Mouse (Mus musculus) left cerebral cortex, adult 8-10 months (tissue): ENCODE data around the gene Polr2a. TPM values are rescaled to one million over a fixed set of nuclear protein-coding genes. Genes with fewer than 3 reads are reported as not detected.
A peak's percentile ranks its signal among the peaks of the same experiment; 100 is the strongest.
"Not testable (repeated sequence)": the region's sequence is repeated elsewhere in the genome, so short reads cannot be mapped to it uniquely, and the experiment has no call there.

Experiments used
- DNase-seq, 2 experiments: peaks; one replicate each; pipeline ENCODE4 v3.0.0; 2022; ENCODE audit warnings: low spot score in 2 of 2
- total RNA-seq, 4 experiments: library from RNA; stranded (reverse); gene quantifications; 2 replicates each; pipeline ENCODE4 v1.2.4; 2022

Polr2a gene
- total RNA-seq, 4 experiments from 2014 or later = 48.6 to 56.4 (median 51.3) TPM

DNA sequence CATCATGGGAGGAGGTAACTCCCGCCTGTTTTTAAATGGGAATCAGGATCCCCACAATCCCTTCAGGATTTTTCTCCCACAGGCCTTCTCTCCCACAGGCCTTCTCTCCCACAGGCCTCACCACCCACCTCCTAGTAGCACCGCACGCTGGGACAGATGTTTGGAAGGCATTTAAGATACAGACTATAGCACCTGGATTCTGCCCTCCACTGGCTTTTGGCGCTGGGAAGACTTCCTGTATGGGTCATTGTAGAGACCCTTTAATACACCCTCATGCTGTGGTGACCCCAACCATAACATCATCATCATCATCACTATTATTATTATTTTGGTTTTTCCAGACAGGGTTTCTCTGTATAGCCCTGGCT lies 51.0 kb downstream of the Polr2a start:
- no peak for DNase-seq

DNA sequence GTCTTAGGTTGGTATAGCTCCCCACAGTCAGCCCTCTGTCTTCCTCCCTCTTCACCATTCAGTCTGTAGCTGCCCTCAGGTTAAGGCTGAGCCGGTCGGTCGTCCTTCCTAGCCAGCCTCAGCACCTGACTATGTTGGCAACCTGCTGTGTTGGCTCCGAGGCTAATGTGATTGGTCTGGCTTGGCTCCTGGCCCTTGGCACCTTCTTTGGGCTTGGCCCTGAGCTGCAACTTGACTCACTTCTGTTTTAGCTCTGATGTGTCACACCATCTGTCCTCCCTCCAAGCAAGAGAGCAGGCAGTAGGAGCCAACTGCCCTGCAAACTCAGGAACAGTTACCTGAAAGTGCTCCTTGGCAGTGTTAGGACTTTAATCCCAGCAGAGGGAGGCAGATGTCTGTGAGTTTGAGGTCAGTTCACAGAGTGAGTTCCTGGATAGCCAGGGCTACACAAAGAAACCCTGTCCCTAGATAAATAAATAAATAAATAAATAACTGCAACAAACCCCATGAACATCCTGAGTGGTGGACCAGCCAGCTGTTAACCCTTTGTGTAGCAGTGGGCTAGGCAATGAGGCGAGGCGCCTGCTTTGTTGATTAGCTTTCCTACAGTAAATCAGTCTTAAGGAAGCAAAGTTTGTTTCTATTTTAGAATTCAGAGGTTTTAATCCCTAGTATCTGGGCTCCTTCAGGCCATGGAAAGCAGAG lies 51.5 kb downstream of the Polr2a start:
- DNase-seq = peak in 1 of 2 experiments; percentile 51

DNA sequence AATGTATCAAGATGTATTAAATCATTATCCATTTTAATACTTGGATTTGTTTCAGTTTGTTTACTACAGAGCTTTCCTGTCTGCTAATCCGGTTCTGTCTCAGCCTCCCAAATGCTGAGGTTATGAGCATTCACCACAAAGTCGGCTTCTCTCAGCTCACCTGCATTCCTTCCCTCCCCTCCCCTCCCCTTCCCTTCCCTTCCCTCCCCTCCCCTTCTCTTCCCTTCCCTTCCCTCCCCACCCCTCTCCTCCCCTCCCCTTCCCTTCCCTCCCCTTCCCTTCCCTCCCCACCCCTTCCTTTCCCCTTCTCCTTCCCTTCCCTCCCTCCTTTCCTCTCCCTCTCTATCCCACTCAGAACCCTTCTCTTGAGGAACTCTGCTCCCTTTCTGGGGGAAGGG lies 53.8 kb downstream of the Polr2a start:
- no peak for DNase-seq

DNA sequence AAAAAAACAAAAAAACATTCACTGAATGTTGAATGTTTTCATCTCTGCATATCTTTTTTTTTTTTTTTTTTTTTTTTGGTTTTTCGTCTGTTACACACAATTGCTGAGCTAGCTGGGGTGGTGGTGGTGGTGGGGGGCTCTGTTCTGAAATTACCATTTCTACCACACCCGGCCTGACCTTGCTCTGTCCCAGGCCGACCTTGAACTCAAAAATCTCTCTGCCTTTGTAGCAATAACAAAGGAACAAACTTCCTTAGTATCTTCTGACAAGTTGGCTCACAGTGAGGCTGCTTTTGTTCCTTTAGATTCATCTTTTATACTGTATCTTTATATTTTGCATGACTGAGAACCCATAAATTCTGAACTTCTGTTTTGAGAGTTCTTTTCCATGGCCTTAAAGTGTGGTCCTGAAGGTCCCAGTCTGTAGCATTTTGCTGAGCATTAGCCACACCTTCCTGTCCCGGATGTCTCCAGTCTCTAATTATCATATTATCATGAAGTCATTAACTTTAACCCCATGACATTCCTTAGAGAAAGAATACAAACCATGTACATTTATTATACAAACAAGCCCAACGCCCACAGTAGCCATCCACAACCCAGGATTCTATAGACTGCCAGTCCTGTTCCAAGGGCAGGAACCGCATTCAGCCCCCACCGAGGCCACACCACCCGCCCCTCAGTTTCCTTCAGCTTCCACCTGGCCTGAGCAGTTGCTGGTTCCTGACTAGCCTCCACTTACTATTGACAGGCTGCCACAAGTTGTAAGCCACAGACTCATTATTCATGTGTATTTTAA lies 54.4 kb downstream of the Polr2a start:
- no peak for DNase-seq

DNA sequence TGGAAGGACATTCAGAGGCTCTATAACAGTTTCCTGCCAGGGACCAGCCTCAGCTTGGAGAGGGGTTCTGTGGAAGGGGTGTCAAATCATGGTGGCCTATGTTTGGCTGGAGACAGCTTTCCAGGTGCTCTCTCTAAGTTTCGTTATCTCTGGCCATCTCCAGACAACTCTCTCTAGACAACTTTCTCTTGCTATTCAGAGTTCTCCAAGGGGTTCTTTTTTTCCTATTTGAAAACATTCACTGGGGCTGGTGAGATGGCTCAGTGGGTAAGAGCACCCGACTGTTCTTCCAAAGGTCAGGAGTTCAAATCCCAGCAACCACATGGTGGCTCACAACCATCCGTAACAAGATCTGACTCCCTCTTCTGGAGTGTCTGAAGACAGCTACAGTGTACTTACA lies 55.1 kb downstream of the Polr2a start:
- not testable (repeated sequence) for DNase-seq

DNA sequence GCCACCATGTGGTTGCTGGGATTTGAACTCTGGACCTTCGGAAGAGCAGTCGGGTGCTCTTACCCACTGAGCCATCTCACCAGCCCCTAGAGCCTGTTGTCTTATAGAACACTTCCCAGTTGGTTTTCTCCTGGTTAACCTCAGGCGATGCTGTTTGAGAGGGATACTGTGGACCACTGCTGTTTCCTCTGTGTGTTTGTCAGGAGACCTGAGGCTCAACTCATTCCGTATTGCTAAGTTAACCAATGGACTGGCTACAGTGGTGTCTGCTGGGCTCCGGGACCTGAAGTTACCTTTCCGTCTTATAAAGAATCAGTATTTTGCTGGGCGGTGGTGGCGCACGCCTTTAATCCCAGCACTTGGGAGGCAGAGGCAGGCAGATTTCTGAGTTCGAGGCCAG lies 55.6 kb downstream of the Polr2a start:
- not testable (repeated sequence) for DNase-seq

DNA sequence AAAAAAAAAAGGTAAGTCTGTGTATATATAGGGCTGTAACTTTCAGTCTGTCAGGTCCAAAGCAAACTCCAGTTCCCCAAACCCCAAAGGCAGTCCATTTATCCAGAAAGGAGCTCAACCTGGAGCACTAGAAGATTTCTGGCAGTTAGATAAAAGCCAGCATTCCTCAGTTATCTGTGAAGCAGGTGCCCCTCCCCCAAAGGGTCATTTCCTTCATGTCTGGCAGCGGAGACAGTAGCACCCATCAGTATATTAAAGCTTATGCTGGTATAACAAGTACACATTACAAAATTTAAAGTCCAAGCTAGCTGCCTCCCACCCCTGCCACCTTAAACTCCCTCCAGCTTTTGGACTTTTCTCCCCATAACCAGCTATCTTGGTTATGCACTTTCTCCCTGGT lies 58.8 kb downstream of the Polr2a start:
- no peak for DNase-seq

DNA sequence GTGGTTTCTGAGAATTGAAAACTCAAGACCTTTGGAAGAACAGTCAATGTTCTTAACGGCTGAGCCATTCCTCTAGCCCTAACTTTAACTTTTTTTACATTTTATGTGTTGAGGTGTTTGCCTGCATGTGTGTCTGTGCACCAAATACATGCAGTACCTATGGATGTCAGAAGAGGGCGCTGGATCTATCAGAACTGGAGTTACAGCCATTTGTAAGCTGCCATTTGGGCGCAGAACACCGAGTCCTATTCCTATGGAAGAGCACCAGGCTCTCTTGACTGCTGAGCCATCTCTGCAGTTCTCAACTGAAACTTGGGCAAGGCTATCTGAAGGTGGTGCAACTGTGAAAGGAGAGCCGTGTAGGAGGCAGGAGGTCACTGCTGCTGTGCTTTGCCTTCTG lies 59.9 kb downstream of the Polr2a start:
- no peak for DNase-seq

DNA sequence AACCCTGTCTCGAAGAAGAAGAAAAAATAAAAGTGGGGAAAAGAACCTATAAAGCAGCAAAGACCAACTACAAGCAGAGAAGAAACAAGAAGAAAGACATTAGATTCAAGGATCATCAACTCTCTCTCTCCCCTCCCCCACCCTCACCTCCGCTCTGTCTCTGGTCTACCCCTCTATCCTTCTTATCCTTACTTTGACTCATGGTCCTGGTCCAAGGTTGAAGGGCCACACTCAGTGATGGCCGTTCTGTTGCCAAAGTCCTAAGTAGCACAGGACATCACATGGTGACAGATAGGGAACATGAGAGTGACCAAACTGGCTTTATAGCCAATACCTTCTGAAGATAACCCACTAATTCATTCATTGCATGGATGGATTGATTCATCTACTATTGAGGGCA lies 61.0 kb downstream of the Polr2a start:
- DNase-seq = no peak

DNA sequence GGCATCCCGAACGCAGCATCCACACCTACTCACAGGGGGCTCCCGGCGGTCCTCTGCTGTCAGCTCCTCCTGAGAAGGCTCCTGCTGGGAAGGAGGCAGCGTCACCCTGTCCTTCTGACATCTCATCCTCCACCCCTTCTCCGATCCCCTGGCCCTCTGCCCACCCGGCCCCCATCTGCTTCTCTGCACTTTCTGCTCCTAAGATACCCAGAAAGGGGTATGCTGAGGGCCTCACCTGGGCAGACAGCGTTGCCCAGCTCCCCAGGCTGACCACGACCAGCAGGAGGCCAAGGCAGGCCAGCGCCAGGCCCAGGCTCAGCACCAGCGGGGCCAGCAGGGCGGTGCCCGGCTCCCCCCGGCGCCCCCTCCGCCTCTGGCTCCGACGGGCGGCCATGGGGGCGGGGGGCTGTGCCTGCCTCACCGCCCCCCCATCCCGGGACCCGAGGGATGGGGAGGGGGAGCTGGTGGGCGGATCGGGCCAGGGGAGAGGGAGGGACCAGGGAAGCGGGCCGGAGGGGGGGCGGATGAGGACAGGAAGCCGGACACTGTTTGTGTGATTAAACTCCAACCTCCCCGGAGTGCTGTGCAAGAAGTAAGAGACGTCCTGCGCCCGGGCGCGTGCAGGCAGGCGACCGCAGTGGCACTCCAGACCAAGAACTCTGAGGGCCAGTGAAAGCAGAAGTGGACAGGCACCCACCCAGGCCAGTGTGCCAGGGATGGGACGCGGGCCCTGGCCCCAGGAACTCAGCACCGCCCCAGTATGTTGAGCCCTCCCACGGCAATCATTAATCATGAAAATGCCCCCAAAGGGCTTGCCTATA lies 62.9 kb downstream of the Polr2a start, which contains the start of the genes Tnfsf12 and Tnfsfm13:
TSS of gene Tnfsf12 (minus strand) at position 489 of the 821 bp plus-strand sequence.
TSS of gene Tnfsfm13 (minus strand) at position 738 of the 821 bp plus-strand sequence.
- DNase-seq = no peak

DNA sequence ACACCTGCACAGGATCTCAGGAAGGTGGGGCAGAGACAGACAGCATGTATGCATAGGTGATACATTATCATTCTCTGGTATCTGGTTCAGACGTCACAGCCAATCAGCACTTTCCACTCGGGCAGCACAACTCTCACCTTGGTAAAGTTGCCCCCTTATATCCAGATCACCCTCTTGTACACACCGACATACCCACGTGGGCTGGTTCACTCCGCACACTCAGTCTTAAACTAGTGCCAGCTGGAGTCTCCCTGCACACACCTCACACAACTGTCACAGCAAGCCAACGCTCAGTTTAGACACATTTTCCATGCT lies 63.4 kb downstream of the Polr2a start:
- DNase-seq = peak in 1 of 2 experiments; percentile 56

DNA sequence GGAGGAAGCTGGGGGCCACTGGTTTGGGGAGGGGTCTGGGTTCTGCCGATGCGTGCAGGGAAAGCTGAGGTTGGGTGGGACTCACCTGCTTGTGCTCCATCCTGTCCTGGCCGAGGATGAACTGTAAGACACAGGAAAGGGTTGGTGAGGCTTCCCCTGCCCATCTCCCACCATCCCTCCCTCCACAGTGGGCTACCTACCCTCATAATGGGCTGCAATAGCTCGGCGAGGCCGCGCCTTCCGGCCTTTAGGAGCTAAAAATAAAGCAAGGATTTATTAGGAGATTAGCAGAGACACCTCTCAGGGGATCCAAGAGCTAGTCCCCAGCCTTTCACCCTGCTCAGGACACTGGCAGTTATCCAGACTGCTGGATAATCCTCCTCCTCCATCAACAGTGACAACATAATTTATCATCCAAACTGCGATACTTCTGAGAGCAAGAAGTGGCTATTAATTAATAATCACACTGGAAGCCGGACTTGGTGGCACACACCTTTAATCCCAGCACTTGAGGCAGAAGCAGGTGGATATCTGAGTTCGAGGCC lies 64.9 kb downstream of the Polr2a start:
- DNase-seq = no peak

DNA sequence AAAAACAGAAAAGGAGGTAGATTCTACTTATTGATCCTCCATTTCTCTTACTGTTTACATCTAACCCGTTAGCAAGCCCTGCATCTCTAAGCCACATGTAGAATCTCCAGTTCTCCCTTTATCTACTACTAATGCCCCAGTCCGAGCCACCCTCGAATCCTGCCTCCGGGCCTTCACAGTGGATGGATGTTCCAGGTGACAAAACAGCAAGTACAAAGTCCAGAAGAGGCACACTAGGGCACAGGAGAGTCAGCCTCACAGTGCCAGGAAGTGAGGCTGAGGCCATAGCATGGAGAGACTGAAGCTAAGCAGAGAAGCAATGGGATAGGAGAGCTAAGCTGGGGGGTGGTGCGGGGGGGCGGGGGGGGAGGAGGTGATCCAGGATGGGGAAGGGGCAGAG lies 65.6 kb downstream of the Polr2a start:
- DNase-seq = no peak

DNA sequence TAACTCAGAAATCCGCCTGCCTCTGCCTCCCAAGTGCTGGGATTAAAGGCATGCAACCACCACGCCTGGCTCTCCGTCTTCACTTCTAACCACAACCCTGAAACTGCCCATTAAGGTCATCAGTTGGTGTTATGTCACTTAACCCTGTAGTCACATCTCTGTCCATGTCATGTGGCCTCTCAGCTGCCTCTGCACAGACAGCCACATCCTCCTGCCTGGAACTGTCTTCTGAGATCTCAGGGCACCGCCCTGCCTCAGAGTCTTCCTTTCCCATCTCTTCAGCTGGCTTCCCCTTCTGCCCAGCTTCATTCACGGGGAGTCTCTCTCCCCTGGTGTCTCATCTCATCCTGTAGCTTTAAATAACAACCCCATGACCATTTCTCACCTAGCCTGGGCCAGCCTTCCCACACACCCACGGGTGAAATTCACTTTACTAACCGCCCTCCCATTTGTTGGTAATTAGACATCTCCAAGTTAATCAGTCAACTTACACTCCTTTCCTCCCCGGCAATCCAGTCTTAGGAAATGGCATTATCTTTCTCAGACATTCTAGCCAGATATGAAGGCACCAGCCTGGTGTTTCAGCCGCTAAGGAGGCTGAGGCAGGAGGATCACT lies 66.1 kb downstream of the Polr2a start:
- no peak for DNase-seq

DNA sequence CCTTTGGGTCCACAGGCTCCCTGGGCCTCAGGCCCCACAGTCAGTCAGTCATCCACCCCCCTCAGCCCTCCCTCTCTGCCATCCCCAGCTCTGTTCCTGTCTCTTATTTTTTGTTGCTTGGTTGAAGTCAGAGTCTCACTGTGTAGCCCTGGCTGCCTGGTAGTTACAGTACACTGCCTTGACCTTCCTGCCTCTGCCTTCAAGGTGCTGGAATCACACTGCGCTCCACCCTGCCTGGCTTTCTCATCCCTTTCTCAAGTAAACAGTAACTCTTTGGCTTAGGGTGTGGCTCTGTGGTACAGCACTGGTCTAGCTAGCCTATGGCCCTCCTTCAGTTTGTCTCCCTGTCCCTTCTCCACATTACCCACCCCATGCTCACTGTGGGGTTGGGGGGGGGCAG lies 68.5 kb downstream of the Polr2a start:
- DNase-seq = no peak

DNA sequence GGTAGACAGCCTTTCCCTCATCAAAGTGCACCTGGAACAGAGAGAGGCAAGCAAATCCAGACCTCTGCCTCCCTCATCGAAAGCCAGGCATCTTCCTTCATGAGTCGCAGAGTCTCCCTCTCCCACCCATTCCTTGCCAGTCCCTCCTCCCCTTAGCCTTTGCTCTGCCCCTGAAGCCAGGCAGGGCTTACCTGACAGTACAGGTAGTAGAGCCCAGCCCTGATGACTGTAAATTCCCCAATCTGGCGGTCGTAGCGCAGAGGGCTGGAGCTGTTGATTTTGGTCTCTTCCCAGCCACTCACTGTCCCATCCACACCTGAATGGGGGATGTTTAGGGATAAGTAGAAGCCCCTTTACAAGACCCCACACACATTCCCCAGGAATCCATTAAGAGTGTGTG lies 71.4 kb downstream of the Polr2a start:
- DNase-seq = no peak

DNA sequence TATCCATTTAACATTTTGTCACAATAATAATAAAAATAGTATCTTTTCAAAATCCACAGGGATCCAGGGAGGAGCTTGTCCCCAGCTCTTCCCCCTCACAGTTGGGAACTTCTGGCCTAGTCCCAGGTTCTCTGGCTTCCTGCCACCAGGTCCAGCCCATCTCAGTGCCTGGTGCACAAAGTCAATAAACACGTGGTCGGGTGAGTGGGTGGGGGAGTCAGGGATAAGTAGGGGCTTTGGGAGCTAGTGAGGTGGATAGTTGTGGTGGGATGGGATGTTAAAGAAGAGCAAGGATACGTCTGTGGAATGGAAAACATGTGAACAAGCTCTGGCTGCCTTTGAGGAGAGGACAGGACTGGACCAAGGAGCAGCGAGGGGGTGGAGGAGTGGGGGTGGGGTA lies 72.1 kb downstream of the Polr2a start:
- DNase-seq = no peak

DNA sequence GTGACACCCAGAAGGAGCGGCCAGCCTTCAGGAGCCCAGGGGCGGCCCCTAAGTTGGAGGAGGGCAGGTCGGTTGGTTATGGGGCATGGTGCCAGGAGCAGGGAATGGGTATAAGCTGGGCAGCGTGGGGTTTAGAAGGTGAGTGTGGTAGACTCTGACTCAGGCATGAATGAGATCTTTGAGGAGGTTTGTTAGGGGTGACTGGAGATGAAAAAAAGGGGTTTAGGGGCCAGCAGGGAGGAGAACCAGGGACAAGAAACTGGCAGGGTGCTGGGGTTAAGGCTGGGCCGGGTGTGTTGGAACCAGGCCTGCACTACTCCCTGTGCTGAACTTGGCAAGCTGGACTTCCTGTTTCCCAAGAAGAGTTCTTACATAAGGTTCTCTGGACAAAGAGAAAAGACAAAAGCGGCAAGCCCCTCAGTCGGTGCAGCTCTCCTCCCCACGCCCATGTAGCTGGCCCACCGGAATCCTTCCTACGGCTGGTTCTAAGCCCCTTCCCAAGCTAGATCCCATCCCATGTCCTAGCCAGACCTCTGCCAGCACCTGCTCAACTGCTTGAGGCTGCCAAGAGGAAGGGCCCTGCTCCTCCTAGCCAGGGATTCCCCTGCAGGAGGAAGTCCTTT lies 72.8 kb downstream of the Polr2a start, which contains the start of gene Tnfsf13:
TSS of gene Tnfsf13 (minus strand) at position 259 of the 623 bp plus-strand sequence.
- DNase-seq = no peak

DNA sequence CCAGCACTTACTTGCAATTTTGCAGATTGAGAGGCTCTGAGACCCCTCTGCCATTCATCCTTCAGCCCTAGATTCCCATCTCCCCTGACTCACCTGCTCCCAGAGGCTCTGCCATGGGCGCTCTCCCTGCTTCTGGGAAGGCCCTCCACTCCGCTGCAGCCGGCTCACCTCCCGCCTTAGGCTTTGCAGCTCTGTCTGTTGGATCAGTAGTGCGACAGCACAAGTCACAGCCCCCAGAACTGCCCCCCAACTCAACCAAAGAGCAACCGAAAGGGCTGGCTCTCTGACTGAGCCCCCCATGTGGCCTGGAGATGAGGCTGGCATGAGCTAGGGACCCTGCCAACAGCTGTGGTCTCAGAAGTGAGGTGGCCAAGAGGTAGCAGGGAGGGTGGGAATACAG lies 73.5 kb downstream of the Polr2a start:
- DNase-seq = no peak

DNA sequence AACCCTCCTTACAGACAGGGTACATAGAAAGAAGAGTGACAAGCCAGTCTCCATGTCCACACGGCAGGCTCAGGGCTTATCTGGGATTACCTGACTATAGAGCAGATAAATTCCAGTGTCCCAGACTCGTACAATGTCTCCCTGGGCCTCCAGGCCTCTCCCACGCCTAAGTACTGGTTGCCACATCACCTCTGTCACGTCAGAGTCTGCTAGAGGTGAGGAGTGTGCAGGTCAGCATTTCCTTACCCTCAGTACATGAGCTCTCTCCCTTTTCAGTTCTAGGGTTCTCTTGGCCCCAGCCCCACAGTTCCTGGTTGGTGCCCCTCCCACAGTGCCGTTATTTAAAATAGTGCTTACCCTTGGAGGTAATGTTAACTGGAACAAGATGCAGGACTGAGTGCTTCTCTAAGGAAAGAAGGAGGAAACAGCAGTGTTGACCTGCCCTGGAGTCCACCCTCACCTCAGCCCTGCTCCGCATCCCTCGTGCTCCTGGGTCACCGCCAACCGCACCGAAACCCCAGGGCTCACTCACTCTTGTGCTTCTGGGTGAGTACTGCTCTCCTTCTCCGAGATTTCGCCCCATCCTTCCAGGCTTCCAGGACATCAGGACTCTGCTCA lies 74.2 kb downstream of the Polr2a start:
- DNase-seq = no peak
